Mouse (Mus musculus): ENCODE results near the gene Csnk1e. TPM values are rescaled to one million over a fixed set of nuclear protein-coding genes. Genes with fewer than 3 reads are reported as not detected.
A peak's percentile ranks its signal among the peaks of the same experiment; 100 is the strongest.

Csnk1e gene
- polyA plus RNA-seq, 1 experiment from 2014 or later = 182 TPM

DNA sequence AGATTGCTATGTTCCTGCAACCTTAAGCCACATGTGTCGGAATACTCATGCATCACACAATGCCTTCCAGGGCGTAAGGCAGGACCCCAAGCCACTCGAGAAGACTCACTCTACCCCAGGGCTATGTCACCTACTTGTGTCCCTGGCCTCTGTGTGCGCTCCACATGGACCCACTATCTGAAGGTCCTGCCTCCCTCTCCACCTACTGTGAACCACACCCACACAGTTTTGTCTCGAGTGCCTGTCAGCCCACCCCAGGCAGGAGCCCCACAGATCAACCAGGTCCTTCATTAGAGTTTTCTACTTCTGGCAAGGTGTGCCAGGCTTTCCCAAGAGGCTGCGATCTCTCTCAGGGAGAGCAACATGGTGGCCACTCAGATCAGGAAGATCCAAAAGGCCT, 60.1 kb downstream of the Csnk1e start:
- ATAC-seq (ENCODE audit: low FRiP score) (no peak), DNase-seq (ENCODE audit: low spot score, missing footprints) (no peak)
- no peak overlapping the region for H3K9ac ChIP-seq (ENCODE audit: low read length)
- no peaks in the 10 kb centered on the region for H3K27me3 ChIP-seq (ENCODE audit: control insufficient read depth, insufficient read depth, low read length)
- no peak overlapping the region for H3K4me2 ChIP-seq
- H3K36me3 ChIP-seq (ENCODE audit: control insufficient read depth, insufficient read depth, low read length) = no peaks in the 10 kb centered on the region
- H3K9me3 ChIP-seq (ENCODE audit: control insufficient read depth, low read length) = no peaks in the 10 kb centered on the region
- no peak overlapping the region for H3K27ac ChIP-seq (ENCODE audit: low read depth, low read length)
- peaks cover 8% of the 10 kb centered on the region for H3K4me1 ChIP-seq (ENCODE audit: control insufficient read depth, insufficient read depth, low read length)
- 91% methylated on average over 6 of the region's 6 CpGs for WGBS
- H3K4me3 ChIP-seq (ENCODE audit: low read depth, low read length) = no peak overlapping the region

DNA sequence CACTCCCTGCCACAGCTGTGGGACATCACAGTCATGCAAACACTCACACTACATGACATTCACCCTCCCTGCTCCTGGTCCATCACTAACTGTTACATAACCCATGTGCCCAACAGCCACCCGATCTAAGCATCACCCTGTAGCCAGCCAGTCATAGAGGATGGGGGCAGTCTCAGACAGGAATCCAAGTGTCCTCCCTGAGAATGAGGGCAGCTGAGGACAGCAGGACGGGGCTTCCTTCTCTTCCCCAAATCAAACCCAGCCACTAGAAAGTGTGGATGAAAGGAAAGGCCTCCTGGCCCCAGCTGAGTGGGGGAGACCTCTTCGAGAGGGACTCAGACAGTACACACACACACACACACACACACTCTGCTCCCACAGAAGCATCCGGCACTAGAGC, 60.5 kb downstream of the Csnk1e start:
- Histone ChIP-seq H3K36me3 (ENCODE audit: control insufficient read depth, insufficient read depth, low read length) (no peaks in the 10 kb centered on the region), H3K27ac (ENCODE audit: low read depth, low read length) (no peak overlapping the region), H3K4me2 (no peak overlapping the region), H3K4me1 (ENCODE audit: control insufficient read depth, insufficient read depth, low read length) (peaks cover 8% of the 10 kb centered on the region), H3K9ac (ENCODE audit: low read length) (no peak overlapping the region), H3K9me3 (ENCODE audit: control insufficient read depth, low read length) (no peaks in the 10 kb centered on the region), H3K4me3 (ENCODE audit: low read depth, low read length) (no peak overlapping the region), H3K27me3 (ENCODE audit: control insufficient read depth, insufficient read depth, low read length) (no peaks in the 10 kb centered on the region)
- 82% methylated on average over 4 of the region's 4 CpGs for WGBS
- no peak for DNase-seq (ENCODE audit: low spot score, missing footprints)
- no peak for ATAC-seq (ENCODE audit: low FRiP score)

DNA sequence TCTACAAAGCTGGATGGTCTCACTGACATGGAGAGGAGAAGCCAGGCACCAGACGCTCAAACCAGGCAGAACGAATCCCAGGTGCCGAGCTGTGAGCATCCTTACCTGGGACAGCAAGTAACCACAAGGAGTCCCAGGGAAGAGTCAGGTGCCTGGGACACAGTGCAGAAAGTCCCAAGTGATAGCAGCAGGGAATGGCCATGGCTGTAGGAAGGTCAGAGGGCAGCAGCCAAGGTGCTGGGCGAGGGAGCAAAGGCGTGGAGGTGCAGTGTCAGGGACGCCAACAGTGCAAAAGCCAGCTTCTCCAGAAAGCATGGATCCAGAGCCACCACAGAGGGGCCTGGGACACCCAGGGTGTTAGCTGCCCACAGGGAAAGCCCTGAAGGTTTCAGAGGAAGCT, 62.3 kb downstream of the Csnk1e start:
- Histone ChIP-seq H3K27ac (ENCODE audit: low read depth, low read length) (no peak overlapping the region), H3K27me3 (ENCODE audit: control insufficient read depth, insufficient read depth, low read length) (no peaks in the 10 kb centered on the region)

DNA sequence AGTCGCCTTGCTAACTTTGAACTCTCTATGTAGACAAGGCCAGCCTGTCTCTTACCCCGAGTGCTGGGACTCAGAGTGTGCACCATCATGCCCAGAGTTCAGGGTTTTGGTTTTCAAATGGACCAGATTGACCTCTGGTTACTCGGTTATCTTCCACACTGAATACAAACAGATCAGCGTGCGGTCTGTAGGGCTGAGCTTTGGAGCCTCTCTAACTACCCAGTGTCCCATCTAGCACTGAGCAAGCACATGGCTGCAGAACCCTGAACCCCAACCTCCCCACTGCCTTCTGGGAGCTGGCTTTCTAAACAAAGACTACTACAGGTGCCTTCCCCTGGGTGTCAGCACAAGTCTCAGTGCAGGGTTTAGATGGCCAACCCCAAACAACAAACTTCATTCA, 62.8 kb downstream of the Csnk1e start:
- Histone ChIP-seq H3K36me3 (ENCODE audit: control insufficient read depth, insufficient read depth, low read length) (no peaks in the 10 kb centered on the region), H3K9ac (ENCODE audit: low read length) (no peak overlapping the region), H3K4me3 (ENCODE audit: low read depth, low read length) (no peak overlapping the region), H3K4me1 (ENCODE audit: control insufficient read depth, insufficient read depth, low read length) (peaks cover 8% of the 10 kb centered on the region), H3K27me3 (ENCODE audit: control insufficient read depth, insufficient read depth, low read length) (no peaks in the 10 kb centered on the region), H3K4me2 (no peak overlapping the region), H3K9me3 (ENCODE audit: control insufficient read depth, low read length) (no peaks in the 10 kb centered on the region), H3K27ac (ENCODE audit: low read depth, low read length) (no peak overlapping the region)
- WGBS = 83% methylated on average over 5 of the region's 5 CpGs
- ATAC-seq (ENCODE audit: low FRiP score) = no peak
- no peak for DNase-seq (ENCODE audit: low spot score, missing footprints)

More for the DNA sequence above, 62.3 kb downstream of the Csnk1e start:
- DNase-seq (ENCODE audit: low spot score, missing footprints) (no peak), ATAC-seq (ENCODE audit: low FRiP score) (no peak)
- H3K4me3 ChIP-seq (ENCODE audit: low read depth, low read length) = no peak overlapping the region
- H3K36me3 ChIP-seq (ENCODE audit: control insufficient read depth, insufficient read depth, low read length) = no peaks in the 10 kb centered on the region
- peaks cover 8% of the 10 kb centered on the region for H3K4me1 ChIP-seq (ENCODE audit: control insufficient read depth, insufficient read depth, low read length)
- WGBS = 82% methylated on average over 6 of the region's 6 CpGs
- H3K4me2 ChIP-seq = no peak overlapping the region
- H3K9me3 ChIP-seq (ENCODE audit: control insufficient read depth, low read length) = no peaks in the 10 kb centered on the region
- no peak overlapping the region for H3K9ac ChIP-seq (ENCODE audit: low read length)

DNA sequence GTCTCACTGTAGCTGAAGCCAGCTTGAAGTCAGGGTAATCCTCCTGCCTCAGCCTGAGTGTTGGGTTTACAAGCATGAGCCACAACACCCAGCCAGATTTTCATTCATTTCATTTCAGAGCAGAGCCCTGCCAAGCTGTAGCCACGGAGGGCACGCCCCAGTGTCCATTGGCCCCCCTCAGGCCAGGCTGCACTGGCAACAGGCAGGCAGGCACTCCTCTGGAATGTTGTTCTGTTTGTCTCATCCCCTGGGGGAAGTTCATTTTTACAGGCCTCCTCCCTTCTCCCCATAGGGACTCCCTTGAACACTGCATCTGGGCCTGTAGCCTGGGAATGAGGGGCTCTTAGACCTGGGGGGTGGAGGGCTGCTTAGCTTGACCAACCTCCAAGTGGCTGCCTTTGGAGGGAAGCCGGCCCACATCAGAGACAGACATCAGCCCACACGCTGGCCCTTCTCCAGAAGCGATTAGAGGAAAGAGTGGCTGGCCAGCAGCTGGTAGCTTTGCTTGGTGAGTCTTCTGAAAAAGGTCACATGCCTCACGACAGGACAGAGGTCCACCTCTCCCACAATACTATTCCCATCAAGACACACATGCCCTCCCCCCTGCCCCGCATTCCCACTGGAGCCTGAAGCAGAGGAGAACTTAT, 63.8 kb downstream of the Csnk1e start:
- Histone ChIP-seq H3K27me3 (ENCODE audit: control insufficient read depth, insufficient read depth, low read length) (no peaks in the 10 kb centered on the region), H3K36me3 (ENCODE audit: control insufficient read depth, insufficient read depth, low read length) (no peaks in the 10 kb centered on the region), H3K9ac (ENCODE audit: low read length) (no peak overlapping the region), H3K4me1 (ENCODE audit: control insufficient read depth, insufficient read depth, low read length) (peaks cover 8% of the 10 kb centered on the region), H3K4me3 (ENCODE audit: low read depth, low read length) (no peak overlapping the region), H3K9me3 (ENCODE audit: control insufficient read depth, low read length) (no peaks in the 10 kb centered on the region), H3K4me2 (no peak overlapping the region), H3K27ac (ENCODE audit: low read depth, low read length) (no peak overlapping the region)
- ATAC-seq (ENCODE audit: low FRiP score) = no peak
- WGBS = 44% methylated on average over 7 of the region's 7 CpGs
- DNase-seq (ENCODE audit: low spot score, missing footprints) = no peak

DNA sequence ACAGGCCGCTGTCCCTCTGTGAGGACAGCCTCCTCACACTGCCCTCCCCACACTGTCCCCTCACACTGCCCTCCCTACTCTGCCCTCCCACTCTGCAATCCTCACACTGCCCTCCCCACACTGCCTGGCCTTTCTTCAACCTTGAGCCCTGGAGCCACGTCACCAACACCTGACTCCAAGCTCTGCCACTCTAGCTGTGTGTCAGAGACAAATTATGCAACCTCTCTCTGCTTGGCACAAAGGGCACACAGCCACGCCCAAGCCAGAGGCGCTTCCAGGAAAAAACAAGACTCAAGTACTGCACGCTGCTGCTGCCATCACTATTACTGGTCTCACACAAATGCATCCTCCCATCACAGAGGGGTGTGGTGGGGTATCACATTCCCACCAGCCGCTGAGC, 64.9 kb downstream of the Csnk1e start:
- H3K9me3 ChIP-seq (ENCODE audit: control insufficient read depth, low read length) = no peaks in the 10 kb centered on the region
- no peaks in the 10 kb centered on the region for H3K27me3 ChIP-seq (ENCODE audit: control insufficient read depth, insufficient read depth, low read length)
- no peaks in the 10 kb centered on the region for H3K36me3 ChIP-seq (ENCODE audit: control insufficient read depth, insufficient read depth, low read length)
- H3K4me3 ChIP-seq (ENCODE audit: low read depth, low read length) = no peak overlapping the region
- no peak for ATAC-seq (ENCODE audit: low FRiP score)
- 87% methylated on average over 6 of the region's 6 CpGs for WGBS
- DNase-seq (ENCODE audit: low spot score, missing footprints) = no peak
- no peak overlapping the region for H3K27ac ChIP-seq (ENCODE audit: low read depth, low read length)
- no peak overlapping the region for H3K4me2 ChIP-seq
- peaks cover 8% of the 10 kb centered on the region for H3K4me1 ChIP-seq (ENCODE audit: control insufficient read depth, insufficient read depth, low read length)
- no peak overlapping the region for H3K9ac ChIP-seq (ENCODE audit: low read length)

DNA sequence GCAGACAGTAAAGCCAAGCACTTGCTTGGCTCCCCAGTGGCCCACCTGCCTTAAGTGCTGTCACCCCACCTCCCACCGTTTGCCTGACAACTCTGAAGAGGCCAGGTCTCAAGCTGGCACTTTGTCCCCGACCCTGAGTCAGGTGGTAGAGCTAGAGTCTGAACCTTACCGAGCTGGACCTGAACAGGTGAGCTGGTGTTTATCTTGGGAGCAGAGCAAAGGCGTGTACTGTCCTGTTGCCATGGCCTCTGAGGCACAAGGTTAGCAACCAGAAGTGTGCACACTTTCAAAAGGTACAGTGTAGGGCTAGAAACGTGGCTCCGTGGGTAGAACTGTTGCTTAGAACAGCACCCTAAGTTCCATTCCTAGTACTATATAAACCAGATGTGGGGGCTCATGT, 67.2 kb downstream of the Csnk1e start:
- Histone ChIP-seq H3K36me3 (ENCODE audit: control insufficient read depth, insufficient read depth, low read length) (no peaks in the 10 kb centered on the region), H3K27ac (ENCODE audit: low read depth, low read length) (no peak overlapping the region), H3K4me2 (no peak overlapping the region), H3K9me3 (ENCODE audit: control insufficient read depth, low read length) (no peaks in the 10 kb centered on the region), H3K27me3 (ENCODE audit: control insufficient read depth, insufficient read depth, low read length) (no peaks in the 10 kb centered on the region), H3K4me1 (ENCODE audit: control insufficient read depth, insufficient read depth, low read length) (peaks cover 4% of the 10 kb centered on the region), H3K9ac (ENCODE audit: low read length) (no peak overlapping the region), H3K4me3 (ENCODE audit: low read depth, low read length) (no peak overlapping the region)
- 82% methylated on average over 6 of the region's 6 CpGs for WGBS
- ATAC-seq (ENCODE audit: low FRiP score) (no peak), DNase-seq (ENCODE audit: low spot score, missing footprints) (peak; percentile 78)

DNA sequence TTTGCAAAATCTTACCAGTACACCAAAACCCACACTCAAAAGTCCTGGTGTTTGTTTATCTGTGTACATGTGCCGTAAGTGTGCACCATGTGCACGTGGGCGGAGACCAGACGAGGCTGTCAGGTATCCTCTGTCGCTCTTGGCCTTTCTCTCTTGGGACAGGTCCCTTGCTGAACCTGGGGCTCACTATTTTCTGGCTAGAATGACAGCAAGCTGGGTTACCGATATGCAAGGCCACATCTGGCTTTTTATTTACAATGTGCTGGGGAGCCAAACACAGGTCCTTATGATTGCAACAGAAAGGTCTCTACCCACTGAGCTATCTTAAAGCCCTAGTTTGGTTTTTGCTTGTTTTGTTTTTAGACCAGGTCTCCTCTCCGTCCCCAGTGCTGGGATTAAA, 67.8 kb downstream of the Csnk1e start:
- no peak overlapping the region for H3K4me3 ChIP-seq (ENCODE audit: low read depth, low read length)
- DNase-seq (ENCODE audit: low spot score, missing footprints) (no peak), ATAC-seq (ENCODE audit: low FRiP score) (no peak)
- WGBS = 87% methylated on average over 7 of the region's 7 CpGs
- no peak overlapping the region for H3K4me2 ChIP-seq
- peaks cover 4% of the 10 kb centered on the region for H3K4me1 ChIP-seq (ENCODE audit: control insufficient read depth, insufficient read depth, low read length)
- H3K27me3 ChIP-seq (ENCODE audit: control insufficient read depth, insufficient read depth, low read length) = no peaks in the 10 kb centered on the region
- H3K9ac ChIP-seq (ENCODE audit: low read length) = no peak overlapping the region
- no peak overlapping the region for H3K27ac ChIP-seq (ENCODE audit: low read depth, low read length)
- H3K9me3 ChIP-seq (ENCODE audit: control insufficient read depth, low read length) = no peaks in the 10 kb centered on the region
- no peaks in the 10 kb centered on the region for H3K36me3 ChIP-seq (ENCODE audit: control insufficient read depth, insufficient read depth, low read length)

DNA sequence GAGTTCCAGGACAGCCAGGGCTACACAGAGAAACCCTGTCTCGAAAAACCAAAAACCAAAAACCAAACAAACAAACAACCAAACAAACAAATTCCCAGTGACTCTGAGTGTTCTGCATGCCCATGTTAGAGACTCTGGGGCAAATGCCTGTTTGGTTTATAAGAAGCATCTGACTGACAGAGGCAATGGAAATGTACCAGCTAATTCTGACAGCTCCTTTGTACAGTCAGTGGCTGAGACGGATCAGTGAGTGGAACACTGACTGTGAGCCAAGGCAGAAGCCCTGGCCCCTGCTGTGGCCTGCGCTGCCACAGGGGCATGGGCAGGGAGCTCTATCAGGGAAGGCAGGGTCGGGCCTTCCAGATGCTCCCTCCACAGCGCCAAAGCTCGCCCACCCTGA, 68.3 kb downstream of the Csnk1e start:
- ATAC-seq (ENCODE audit: low FRiP score) (no peak), DNase-seq (ENCODE audit: low spot score, missing footprints) (peak; percentile 44)
- Histone ChIP-seq H3K27ac (ENCODE audit: low read depth, low read length) (no peak overlapping the region), H3K4me2 (no peak overlapping the region), H3K36me3 (ENCODE audit: control insufficient read depth, insufficient read depth, low read length) (no peaks in the 10 kb centered on the region), H3K27me3 (ENCODE audit: control insufficient read depth, insufficient read depth, low read length) (no peaks in the 10 kb centered on the region), H3K9me3 (ENCODE audit: control insufficient read depth, low read length) (no peaks in the 10 kb centered on the region), H3K4me3 (ENCODE audit: low read depth, low read length) (no peak overlapping the region), H3K9ac (ENCODE audit: low read length) (no peak overlapping the region), H3K4me1 (ENCODE audit: control insufficient read depth, insufficient read depth, low read length) (peaks cover 3% of the 10 kb centered on the region)
- WGBS = 75% methylated on average over 6 of the region's 6 CpGs

All from midbrain, embryonic 11.5 days (tissue).